Mouse (Mus musculus): ENCODE results near the gene Ypel4.

The Ypel4 gene

DNA sequence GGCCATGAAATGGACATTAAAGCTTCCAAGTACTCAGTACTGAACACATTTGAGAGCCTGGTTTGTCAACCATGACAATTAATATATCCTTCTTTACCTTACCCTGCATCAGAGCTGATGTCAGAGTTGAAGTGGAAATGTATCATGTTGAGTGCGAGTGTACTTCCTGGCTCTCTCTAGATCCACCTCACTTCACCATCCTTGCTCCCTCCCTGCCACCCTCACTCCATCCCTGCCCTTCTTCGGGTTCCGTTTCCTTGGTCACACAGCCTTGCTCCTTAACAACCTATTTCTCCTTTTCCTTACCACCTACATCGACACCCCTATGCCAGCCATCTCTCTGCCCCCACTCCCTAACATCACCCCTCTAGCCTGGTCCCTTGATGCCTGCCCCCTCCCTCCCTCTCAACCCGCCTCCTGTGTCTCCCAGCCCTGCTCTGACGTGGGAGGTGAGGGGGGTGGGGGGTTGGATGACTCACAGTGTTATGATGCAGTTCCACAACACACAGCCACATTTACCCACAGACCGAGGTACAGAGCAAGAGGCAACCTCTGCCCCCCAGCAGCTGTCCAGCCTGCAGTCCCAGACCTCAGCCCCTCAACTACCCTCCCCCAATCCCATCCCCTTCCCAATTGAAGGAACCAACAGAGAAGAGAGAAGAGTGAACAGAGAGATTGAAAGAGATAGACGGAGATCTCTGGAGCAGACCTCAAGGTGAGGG lies at the start of gene Ypel4:
Ypel4 (plus strand) TSS at position 480 of the 722 bp plus-strand sequence.
- DNase-seq (ENCODE audit: low spot score), result no peak

DNA sequence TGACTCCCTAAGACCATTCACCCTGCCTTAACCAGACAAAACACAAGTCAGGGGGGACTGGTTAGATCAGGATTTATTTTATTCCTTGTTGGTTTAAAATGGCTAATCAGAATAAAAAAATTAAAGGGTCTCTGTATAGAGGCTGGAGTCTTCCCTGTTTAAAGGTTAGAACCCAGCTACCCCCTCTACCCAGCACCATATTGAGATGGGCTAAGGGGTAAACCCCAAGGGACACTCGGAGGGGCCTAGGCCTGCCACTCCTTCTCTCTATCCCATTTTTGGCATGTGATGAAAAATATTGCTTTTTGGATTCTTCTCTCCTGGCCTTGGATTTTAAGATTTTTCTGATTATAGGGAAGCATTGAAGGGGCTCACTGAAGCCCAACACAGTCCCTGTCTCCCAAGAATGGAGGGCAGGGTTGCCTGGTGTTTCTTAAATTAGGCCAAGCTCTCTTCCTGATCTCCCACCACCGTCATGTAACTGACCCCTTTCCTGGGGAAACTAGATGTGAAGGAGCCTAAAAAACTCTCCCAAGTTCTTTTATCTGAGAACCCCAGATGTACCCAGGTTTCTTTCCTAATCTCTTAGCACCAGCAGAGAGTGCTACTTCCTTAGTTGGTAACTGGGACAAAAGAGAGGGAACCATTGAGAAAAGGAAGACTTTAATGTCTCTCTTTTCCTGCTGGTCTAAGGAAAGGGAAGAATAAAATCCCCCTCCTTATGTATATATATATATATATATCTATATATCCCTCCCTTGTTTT lies 45.6 kb upstream of the Ypel4 start:
- DNase-seq (ENCODE audit: low spot score), result no peak

DNA sequence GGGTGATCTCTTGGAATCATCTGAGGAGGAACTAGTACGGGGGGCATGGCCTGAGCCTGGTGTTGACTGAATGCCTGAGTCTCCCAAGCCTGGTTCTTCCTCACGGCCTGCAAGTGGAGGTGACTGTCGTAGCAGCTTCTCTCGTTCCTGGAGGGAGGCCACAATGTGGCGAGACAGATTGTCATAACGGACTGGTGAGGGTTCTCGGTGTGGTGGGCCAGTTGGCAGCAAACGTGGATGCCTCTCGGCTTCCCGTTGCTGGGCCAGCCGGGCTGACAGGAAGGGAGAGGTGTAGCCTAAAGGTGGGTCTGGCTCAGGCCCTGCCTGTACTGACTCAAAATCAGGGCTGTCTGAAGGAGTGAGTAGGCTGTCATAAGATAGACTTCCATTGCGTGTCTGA lies 43.8 kb upstream of the Ypel4 start:
- DNase-seq (ENCODE audit: low spot score), result no peak

DNA sequence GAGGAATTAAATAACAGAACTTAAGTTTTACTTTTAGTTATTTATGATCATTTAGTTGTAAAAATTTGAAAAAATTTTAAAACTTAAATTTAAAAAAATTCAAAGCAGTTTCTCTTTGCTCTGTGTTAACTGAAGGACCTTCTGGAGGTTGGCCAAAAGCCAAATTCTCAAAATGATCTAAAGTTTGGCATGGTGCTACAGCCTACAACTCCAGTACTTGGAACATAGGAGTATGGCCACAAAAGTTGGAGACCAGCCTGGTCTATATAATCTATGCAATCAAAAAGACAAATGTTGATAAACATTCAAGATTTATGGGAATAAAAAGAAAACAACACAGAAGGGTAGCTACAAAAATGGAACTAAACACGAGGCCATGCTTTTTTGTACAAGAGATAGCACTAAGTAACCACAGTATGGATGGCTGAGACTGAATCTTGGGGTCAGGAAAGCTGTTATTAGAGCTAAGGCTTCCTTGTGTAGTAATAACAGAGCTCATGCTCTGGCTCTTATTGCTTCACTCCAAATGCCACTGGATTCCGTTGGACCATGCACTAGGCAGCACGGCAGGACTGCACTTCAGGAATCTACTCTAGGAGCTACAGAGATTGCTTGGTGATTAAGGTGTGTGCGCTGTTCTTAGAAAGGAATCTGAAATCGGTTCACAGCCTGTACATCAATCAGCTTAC lies 38.7 kb upstream of the Ypel4 start:
- DNase-seq (ENCODE audit: low spot score), result no peak

DNA sequence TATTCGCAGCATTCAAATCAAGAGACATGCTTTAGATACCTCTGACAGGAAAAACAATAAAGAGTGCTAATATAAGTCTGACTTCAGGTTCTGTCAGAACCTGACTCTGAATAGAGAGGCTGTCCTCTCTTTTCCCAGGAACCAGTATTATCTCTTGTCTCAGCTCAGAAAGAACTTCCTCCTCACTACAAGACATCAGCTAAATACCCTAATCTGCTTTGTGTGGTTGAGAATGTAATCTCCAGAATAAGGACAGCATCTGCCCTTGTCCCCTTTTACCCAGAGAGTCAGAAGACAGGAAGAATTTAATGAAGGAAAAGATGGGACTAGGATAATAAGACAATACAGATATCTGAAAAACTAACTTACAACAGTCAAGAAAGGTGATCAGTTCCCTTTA lies 30.4 kb upstream of the Ypel4 start:
- no peak for DNase-seq (ENCODE audit: low spot score)

DNA sequence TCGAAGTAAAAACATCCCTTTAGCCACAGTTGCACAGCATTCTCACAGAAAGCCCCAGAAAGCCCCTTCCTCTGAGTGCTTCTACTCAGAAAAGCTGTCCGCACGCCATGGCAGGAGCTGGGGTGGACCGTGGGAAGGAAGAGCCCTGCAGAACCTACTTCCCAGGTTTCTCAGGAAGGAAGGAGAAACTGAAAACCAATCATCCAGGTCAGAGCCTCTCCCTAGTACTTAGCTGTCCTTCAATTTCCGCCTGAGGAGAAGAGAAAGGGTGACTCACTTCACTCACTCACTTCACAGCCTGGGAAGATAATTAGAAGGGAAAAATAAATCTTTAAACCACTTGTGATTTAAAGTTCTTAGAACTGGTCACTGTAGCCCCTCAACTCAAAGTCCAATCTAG lies 29.5 kb upstream of the Ypel4 start:
- DNase-seq (ENCODE audit: low spot score), result no peak

DNA sequence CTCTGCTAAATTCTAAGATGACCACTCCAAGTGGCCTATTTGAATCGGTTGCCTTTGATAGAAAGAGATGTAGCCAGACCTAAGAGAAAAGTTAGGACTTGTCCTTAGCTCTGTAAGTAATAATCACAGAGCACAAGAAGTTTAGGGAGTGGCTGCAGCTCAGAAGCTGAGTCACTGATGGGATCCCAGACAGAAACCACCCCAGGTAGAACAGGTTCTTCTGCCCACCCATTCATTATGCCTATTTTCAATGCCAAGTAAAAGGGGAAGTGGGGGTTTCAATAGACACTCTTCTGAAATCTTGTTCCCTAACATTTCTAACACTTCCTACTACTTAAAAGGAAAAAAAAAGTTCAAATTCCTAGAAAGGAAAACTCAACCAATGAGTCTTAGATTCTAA lies 28.6 kb upstream of the Ypel4 start:
- DNase-seq (ENCODE audit: low spot score), result no peak

DNA sequence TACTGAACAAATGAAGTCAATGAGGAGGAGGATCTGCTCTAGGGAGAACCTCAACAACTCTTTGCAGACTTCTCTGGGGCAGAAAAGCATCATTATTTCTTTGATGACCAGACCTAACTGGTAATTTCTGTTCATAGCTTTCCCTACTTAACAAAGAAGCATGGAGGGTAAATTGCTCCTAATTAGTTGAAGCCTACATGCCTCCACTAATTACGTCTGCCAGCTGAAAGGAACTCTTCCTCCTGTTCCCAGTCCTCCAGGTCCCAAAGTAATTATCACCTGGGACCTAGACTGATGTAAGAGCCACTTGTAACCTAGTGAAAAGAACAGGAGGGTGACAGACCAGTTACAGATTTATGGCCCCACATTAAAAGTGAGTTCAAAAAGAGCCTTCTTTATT lies 26.3 kb upstream of the Ypel4 start:
- no peak for DNase-seq (ENCODE audit: low spot score)

DNA sequence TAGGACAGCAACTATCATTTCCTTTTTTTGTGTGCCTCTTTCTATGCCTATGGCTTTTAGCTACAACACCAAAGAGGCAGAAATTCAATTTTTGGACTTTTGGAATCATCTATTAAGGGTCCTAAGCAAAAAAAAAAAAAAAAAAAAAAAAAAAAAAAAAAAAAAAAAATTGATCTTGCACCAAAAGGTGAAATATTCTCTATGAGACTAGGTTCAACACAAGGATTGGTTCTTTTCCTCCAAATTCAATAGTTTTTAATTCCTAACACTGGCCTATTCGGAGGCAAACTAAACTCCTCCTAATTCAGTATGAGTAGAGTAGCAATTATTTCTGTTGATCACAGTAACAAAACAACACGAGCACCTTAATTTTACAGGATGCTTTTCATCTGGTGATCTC lies 22.0 kb upstream of the Ypel4 start:
- no peak for DNase-seq (ENCODE audit: low spot score)

DNA sequence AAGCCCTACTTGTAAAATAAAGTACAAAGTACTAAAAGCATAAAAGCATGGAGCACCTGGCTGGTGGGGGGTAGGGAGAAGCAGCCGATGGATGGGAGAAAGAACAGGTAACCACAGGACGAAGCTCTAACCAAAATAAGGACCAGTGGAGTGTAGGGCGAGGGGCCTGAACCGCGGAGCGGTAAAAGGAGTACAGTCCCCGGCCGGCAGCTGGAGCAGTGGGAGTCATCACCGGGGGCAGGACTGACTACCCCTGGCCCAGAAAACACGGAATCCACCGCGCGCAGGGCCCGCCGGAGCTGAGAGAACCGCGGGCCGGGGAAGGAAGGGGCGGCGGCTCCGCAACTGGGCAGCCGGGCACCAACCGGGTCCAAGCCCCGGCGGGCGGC lies 19.4 kb upstream of the Ypel4 start:
- no peak for DNase-seq (ENCODE audit: low spot score)

DNA sequence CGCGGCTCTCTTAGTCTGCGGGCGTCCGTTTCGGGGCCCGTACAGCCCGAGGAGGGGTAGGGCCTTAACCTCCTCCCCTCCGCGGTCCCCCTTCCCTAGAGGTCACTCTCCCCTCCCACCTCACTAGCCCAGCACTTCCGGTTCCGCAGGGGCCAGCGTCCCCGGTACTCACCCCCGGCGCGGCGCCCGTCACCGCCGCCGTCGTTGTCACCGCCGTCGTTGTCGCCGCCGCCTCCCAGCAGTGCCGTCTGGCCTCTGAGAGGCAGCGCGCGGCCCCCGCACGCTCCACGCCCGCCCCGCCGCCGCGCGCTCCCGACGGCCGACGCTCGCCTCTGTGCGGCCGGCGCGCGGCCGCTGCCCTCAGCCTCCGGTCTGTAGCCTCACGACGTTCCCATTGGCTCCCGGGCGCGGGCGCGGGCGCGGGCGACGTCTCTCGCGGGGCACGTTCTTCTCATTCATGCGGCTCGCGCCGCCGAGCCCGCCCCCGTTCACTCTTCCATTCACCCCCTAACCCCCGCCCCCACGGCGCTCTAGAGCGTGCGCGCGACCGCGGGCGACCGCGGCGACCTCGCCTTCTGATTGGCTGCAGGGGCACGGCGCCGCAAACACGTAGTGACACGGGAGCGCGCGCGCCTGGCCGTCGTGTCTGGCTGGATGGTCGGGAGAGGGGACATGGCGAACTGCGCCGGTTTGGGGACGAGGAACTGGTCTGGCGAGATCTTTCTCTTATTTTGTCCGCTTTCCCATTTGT lies 18.9 kb upstream of the Ypel4 start, which contains the start of gene Zdhhc5:
Zdhhc5 (minus strand) TSS at position 370 of the 751 bp plus-strand sequence.
- DNase-seq (ENCODE audit: low spot score), result peak; percentile 95

DNA sequence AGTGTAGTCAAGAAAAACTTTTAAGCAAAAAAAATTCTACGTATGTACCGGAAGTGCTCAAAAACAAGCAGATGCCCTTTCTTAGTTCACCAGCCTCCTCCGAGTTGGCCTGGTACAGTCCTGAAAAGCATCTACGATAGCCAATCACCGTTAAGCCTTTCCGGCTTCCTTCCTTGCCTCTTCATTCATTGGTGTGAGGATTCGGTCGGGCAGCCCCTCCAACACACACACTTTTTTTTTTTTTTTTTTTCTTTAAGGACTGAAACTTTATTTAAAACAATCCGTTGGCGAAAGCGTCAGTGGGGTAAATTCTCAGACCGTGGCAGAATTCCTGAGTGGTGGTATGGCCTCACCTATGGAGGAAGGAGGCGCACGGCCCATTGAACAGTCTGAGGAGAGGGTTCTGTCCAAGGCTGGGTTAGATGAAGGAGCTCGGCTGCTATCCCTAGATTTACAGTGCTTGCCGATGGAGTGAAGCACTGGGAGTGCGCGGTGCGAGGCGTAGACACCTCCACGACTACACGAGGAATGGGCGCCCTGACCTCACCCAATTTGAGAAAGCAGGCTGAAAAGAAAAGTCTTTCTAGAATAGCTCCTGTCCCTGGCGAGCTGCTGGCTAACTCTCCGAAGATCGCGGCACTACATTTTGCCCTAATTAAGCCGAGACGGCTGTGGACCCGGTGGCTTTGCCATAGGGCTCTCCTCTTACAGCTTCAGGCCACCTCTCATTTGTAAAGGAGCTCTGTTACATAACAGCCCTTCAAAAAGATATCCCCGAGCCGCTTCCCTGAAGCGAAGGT lies 18.1 kb upstream of the Ypel4 start:
- DNase-seq (ENCODE audit: low spot score), result no peak

DNA sequence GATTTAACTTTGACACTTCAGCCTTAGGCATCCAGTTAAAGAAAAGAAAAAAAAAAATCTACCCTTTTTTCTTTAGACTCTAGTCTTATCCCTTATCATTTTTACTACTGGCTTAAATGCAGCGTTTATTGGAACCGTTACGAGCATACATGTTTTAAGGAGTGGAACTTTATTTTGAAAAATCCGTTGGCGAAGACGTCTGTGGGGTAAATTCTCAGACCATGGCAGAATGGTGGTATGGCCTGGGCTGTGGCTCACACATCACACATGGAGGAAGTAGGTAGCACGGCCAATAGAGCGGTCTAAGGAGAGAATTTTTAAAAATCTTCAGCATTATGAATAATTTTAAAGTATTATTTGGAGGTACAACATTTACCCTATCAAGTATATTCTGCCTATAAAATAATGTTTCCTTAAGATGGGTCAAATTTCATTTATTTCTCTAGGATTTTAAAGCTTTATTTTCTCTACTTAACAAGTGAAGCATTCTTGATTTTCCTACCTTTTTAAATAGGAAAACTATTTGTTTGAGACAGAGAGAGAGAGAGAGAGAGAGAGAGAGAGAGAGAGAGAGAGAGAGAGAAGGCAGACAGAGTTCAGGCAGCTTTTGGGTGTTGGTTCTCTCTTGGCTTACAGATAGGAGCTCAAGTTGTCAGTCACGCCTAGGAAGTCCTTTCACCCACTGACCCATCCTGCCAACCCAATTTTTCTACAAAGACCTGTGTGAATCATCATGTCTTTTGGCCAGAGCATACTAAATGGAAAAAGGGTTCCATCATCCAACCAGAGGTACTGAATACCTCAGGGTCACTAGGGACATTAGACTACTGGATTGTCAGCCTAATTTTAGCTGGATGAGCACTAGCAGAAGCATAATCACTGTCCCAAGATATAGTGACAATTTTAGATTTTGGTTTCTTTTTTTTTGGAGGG lies 17.2 kb upstream of the Ypel4 start:
- no peak for DNase-seq (ENCODE audit: low spot score)

DNA sequence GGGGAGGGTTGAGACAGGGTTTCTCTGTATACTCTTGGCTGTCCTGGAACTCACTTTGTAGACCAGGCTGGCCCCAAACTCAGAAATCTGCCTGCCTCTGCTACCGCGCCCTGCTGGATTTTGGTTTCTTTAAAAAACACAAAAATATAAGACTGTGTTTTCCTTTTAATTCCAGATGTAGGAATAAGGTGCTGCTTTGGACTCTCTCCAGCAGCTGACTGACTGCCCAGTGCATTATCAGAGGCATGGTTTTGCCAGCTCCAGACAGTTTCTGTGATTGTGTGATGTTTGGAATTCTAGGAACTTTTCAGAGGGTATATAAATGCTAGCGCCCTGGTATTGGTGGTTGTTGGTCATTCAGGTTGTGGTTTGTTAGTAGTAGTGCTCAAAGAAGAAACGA lies 16.5 kb upstream of the Ypel4 start:
- no peak for DNase-seq (ENCODE audit: low spot score)

DNA sequence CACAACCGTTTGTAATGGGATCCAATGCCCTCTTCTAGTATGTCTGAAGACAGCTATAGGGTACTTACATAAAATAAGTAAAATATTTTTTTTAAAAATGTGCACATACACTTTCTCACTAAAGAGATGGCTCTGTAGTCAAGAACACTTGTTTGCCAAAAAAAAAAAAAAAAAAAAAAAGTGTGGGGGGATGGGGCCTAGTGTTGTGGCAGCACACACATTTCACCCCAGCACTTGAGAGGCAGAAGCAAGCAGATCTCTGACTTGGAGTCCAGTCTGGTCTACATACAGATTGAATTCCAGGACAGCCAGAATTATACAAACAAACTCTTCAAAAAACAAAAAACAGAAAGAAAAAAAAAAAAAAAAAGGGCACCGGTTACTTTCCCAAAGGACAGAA lies 13.1 kb upstream of the Ypel4 start:
- no peak for DNase-seq (ENCODE audit: low spot score)

DNA sequence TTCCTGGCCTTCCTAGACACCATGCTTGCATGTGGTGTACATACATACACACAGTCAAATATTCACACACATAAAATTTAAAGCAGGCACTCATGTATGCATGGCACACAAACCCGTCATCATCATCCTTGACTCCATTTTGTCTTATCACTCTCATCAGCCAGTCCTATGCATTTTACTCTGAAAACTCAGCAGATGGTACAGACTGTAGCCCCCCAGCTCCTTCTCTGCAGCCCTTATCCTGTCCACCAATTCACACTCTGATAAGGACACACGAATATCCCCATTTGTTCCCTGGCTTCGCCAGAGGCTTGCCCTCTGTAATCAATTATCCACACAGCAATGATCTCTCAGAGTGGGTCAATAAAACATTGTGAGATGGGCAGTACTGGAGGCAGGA lies 12.7 kb upstream of the Ypel4 start:
- DNase-seq (ENCODE audit: low spot score), result no peak

DNA sequence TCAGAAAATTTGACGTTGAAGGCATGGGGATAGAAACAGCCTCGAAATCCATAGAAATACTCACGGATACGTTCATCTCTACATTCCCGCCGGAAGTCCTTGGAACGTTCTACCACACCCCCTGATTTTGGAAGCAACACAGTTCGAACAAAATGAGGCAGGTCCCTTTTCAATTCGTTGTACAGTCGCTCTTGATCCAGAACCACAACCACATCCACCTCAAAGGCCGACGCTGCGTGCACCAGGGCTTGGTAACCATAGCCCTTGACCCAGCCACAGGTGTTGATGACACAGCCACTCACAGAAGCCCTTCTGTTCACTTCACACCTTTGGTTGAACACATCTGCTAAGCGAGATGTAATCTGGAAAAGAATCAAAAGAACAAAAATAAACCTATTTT lies 10.0 kb upstream of the Ypel4 start:
- no peak for DNase-seq (ENCODE audit: low spot score)

DNA sequence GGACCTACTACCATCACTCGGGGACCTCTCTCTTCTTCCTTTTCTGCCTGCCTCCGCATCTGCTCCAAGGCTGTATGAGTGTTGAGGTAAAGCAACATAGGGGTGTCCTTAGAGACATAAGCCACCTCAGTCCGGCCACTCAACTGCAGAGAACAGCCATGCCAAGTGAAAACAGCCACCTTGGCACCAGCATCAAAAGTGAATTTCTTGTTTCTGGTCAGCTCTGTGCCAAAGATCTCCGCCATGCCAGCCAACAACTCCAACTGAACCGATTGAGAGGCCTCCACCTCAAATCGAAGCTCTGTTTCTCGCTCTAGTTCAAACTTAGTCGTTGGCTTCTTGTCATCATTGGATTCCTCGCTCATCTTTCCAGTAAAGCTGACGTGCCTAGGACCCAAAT lies 8.1 kb upstream of the Ypel4 start:
- no peak for DNase-seq (ENCODE audit: low spot score)

DNA sequence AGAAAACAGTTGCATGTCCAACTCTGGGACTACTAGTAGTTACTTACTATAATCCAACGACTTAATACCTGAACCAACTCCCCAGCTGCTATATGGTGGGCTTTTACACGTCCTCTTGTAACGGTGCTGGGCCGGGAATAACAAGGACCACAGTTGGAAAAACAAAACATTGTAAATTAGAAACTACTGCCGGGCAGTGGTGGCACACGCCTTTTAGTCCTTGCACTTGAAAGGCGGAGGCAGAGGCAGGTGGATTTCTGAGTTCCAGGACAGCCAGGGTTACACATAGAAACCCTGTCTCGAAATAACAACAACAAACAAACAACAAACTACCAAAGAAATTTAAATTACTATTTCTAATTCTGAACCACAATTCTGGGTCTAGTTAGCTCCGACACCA lies 7.1 kb upstream of the Ypel4 start:
- DNase-seq (ENCODE audit: low spot score), result no peak

DNA sequence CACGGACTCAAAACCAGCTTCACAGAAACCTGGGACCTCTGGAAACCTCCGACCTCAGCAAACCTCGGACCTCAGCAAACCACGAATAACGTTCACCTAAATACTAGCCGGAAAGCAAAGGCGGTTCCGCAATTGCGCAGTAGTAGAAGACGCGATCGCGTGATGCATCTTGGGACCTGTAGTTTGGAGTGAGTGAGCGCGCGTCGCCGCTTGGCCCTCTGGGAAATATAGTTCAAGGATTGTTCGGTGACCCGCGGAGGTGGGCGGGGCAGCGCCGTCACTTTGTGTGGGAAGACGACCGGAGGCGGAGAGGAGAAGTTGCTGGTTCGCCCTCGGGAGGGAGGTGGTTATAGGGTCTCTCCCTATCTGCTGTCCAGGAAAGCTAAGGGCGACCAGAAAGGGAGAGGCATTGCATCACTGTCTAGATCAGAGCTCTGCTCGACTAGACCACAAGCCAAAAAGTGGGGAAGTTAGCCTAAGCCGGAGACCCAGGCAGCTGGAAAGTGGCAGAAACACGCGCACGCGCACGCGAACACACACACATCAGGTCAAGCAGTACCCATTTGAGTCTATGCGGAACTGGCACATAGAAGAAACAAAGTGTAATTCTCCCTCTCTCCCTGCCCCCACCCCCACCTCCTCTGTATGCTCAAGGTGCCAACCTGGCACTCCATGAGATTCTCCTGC lies 6.5 kb upstream of the Ypel4 start, which contains the start of gene Clp1:
Clp1 (minus strand) TSS at position 179 of the 687 bp plus-strand sequence.
- peak; percentile 76 for DNase-seq (ENCODE audit: low spot score)

Measured in urinary bladder, postnatal 10 days (tissue).